Comparison of ENCODE assay signal across 7 mouse cellular contexts in the genomic region with DNA sequence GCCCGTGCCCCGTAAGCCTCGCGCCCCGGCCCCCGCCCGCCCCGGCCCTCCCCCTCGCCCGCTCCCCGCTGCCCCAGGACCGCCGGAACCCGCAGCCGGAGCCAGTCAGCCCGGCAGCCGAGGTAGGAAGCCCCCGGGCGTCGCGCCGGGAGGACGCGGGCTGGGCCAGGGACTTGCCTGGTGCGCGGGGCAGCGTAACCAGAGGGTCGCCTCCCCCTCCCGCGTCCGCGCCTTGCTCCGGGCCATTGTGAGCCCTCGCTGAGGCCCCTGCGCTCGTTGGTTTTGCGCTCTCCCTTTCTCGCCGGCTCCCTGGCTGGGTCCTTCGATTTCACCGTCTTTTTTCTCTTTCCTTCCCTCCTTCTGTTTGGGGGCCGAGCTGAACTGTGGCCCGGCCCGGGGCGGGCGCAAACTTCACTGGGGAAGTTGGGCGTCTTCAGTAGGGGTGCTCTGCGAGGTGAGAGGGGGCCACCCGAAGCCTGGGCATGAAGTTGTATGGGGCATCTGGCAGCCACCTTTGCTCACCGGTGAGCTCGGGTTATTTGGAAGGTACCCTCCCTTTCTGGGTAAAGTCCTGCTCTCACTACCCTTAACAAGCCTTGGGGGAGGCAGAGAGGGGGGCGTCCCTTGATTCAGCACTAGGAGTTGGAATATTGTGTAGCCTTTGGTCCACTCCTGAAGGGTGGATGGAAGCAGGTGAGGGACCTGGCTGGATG. TPM values are rescaled to one million over a fixed set of nuclear protein-coding genes. Genes with fewer than 3 reads are reported as not detected.
DNase-seq lines count a peak whose midpoint lies in the region; ATAC-seq and TF ChIP-seq lines count a peak whose summit lies in the region.

No protein-coding gene starts in this region.

- peak overlapping the region; percentile 95 for H3K27ac ChIP-seq in lung, embryonic 15.5 days
- H3K27ac ChIP-seq in bone marrow, adult 2 months (ENCODE audit: control insufficient read depth, insufficient read depth, low read depth, low read length, poor library complexity) = peak overlapping the region; percentile 39; the same call in 1 of the 2 replicates
- H3K27ac ChIP-seq in forebrain, embryonic 14.5 days (ENCODE audit: low read depth, low read length) = peak overlapping the region; percentile 93
- H3K27ac ChIP-seq in limb, embryonic 11.5 days (replicated peaks; ENCODE audit: low read depth, low read length) = peak overlapping the region; percentile 85
- H3K27ac ChIP-seq in neural tube, embryonic 13.5 days (replicated peaks) = peak overlapping the region; percentile 97

- H3K4me2 ChIP-seq in lung, embryonic 15.5 days = peak overlapping the region; percentile 82
- H3K4me2 ChIP-seq in forebrain, embryonic 14.5 days (ENCODE audit: low read length) = peak overlapping the region; percentile 93
- peak overlapping the region; percentile 99 for H3K4me2 ChIP-seq in limb, embryonic 11.5 days (ENCODE audit: low read depth, severe bottlenecking)
- H3K4me2 ChIP-seq in neural tube, embryonic 13.5 days = peak overlapping the region; percentile 97

- no peak for DNase-seq in lung, postnatal 14 days
- DNase-seq in forebrain, embryonic 14.5 days (ENCODE audit: low spot score) = peak; percentile 61
- DNase-seq in limb, embryonic 11.5 days (ENCODE audit: low spot score) = peak; percentile 66
- DNase-seq in ovary, postnatal 36 days (ENCODE audit: low spot score) = no peak

- 0% methylated on average over 40 of the region's 52 CpGs for WGBS in lung, embryonic 15.5 days
- 1% methylated on average over 52 of the region's 52 CpGs for WGBS in bone marrow, adult 2 months
- WGBS in forebrain, embryonic 14.5 days = under 1% methylated on average over 34 of the region's 52 CpGs
- under 1% methylated on average over 46 of the region's 52 CpGs for WGBS in limb, embryonic 11.5 days
- WGBS in neural tube, embryonic 13.5 days = 1% methylated on average over 35 of the region's 52 CpGs

- no peaks in the 10 kb centered on the region for H3K27me3 ChIP-seq in lung, embryonic 15.5 days
- H3K27me3 ChIP-seq in forebrain, embryonic 14.5 days (replicated peaks; ENCODE audit: control insufficient read depth, insufficient read depth, low read length) = no peaks in the 10 kb centered on the region
- no peaks in the 10 kb centered on the region for H3K27me3 ChIP-seq in limb, embryonic 11.5 days (ENCODE audit: control insufficient read depth, insufficient read depth, low read length)
- H3K27me3 ChIP-seq in neural tube, embryonic 13.5 days = no peaks in the 10 kb centered on the region

- peaks cover 14% of the 10 kb centered on the region; the same call in 1 of the 2 replicates for H3K36me3 ChIP-seq in lung, embryonic 15.5 days
- 0 out of 2 replicates have a peak, but pooled peaks cover 3% of the 10 kb centered on the region for H3K36me3 ChIP-seq in forebrain, embryonic 14.5 days (ENCODE audit: control insufficient read depth, insufficient read depth, low read length)
- no peaks in the 10 kb centered on the region for H3K36me3 ChIP-seq in limb, embryonic 11.5 days (ENCODE audit: control insufficient read depth, insufficient read depth, low read length)
- H3K36me3 ChIP-seq in neural tube, embryonic 13.5 days = peaks cover 9% of the 10 kb centered on the region

- no peak for TF ChIP-seq CTCF in bone marrow, adult 2 months (IDR thresholded peaks at IDR 0.05; ENCODE audit: control insufficient read depth, insufficient read depth, low read length)

- ATAC-seq in lung, embryonic 15.5 days (ENCODE audit: borderline replicate concordance, extremely low read depth, low FRiP score, low TSS enrichment) = peak; percentile 20; the same call in 1 of the 2 replicates
- ATAC-seq in forebrain, embryonic 14.5 days = peak; percentile 66
- ATAC-seq in limb, embryonic 11.5 days (ENCODE audit: insufficient number of reproducible peaks, low FRiP score, low TSS enrichment, low read depth) = peak; percentile 0; the same call in 1 of the 2 replicates
- ATAC-seq in neural tube, embryonic 13.5 days (ENCODE audit: low read depth) = peak; percentile 52

- TF ChIP-seq POLR2A in bone marrow, adult 2 months (IDR thresholded peaks at IDR 0.05; ENCODE audit: borderline replicate concordance, control insufficient read depth, low read depth, low read length) = no peak

- peaks cover 68% of the 10 kb centered on the region for H3K4me1 ChIP-seq in lung, embryonic 15.5 days
- H3K4me1 ChIP-seq in bone marrow, adult 2 months (ENCODE audit: control insufficient read depth, insufficient read depth, low read length) = no peaks in the 10 kb centered on the region
- peaks cover 42% of the 10 kb centered on the region for H3K4me1 ChIP-seq in forebrain, embryonic 14.5 days (ENCODE audit: control insufficient read depth, insufficient read depth, low read length)
- H3K4me1 ChIP-seq in limb, embryonic 11.5 days (ENCODE audit: control insufficient read depth, insufficient read depth, low read length) = peaks cover 57% of the 10 kb centered on the region
- H3K4me1 ChIP-seq in neural tube, embryonic 13.5 days (replicated peaks) = peaks cover 73% of the 10 kb centered on the region

- no peaks in the 10 kb centered on the region for H3K9me3 ChIP-seq in lung, embryonic 15.5 days
- no peaks in the 10 kb centered on the region for H3K9me3 ChIP-seq in forebrain, embryonic 14.5 days (replicated peaks; ENCODE audit: control insufficient read depth, low read length)
- H3K9me3 ChIP-seq in limb, embryonic 11.5 days (ENCODE audit: control insufficient read depth, low read length) = no peaks in the 10 kb centered on the region
- H3K9me3 ChIP-seq in neural tube, embryonic 13.5 days = no peaks in the 10 kb centered on the region

- H3K4me3 ChIP-seq in lung, embryonic 15.5 days = peak overlapping the region; percentile 84
- peak overlapping the region; percentile 29 for H3K4me3 ChIP-seq in bone marrow, adult 2 months (replicated peaks; ENCODE audit: control insufficient read depth, low read depth, low read length)
- peak overlapping the region; percentile 73 for H3K4me3 ChIP-seq in forebrain, embryonic 14.5 days (ENCODE audit: low read depth, low read length)
- H3K4me3 ChIP-seq in limb, embryonic 11.5 days (ENCODE audit: low read depth, low read length) = peak overlapping the region; percentile 64
- peak overlapping the region; percentile 87 for H3K4me3 ChIP-seq in neural tube, embryonic 13.5 days

- H3K9ac ChIP-seq in lung, embryonic 15.5 days = peak overlapping the region; percentile 90
- peak overlapping the region; percentile 90 for H3K9ac ChIP-seq in forebrain, embryonic 14.5 days (ENCODE audit: low read length)
- peak overlapping the region; percentile 77 for H3K9ac ChIP-seq in limb, embryonic 11.5 days (ENCODE audit: low read length)
- peak overlapping the region; percentile 98 for H3K9ac ChIP-seq in neural tube, embryonic 13.5 days

RNA-seq across cellular contexts. Expression of gene Glis2, which starts 0.5 kb away (rescaled TPM):
- 18.5 and 24.0 TPM in 2 replicates for polyA plus RNA-seq in lung, embryonic 15.5 days (2015; fragmentation: Nextera tagmentation; extraction: Ambion mirVana)
- 1.2 and 4.9 TPM in 2 replicates for polyA plus RNA-seq in bone marrow, adult 2 months (2011; ENCODE audit: insufficient read depth, insufficient read length, low replicate concordance, missing spikeins)
- polyA plus RNA-seq in forebrain, embryonic 14.5 days (2014; fragmentation: Nextera tagmentation; extraction: Ambion mirVana) = 9.0 and 10.0 TPM in 2 replicates
- polyA plus RNA-seq in limb, embryonic 11.5 days (2014; fragmentation: Nextera tagmentation; extraction: Ambion mirVana) = 26.2 and 27.4 TPM in 2 replicates
- 22.2 and 28.8 TPM in 2 replicates for polyA plus RNA-seq in neural tube, embryonic 13.5 days (2015; fragmentation: Nextera tagmentation; extraction: Ambion mirVana)

RNA-seq across cellular contexts. Expression of gene Pam16, which starts 29.8 kb away (rescaled TPM):
- 93.8 and 94.6 TPM in 2 replicates for polyA plus RNA-seq in lung, embryonic 15.5 days (2015; fragmentation: Nextera tagmentation; extraction: Ambion mirVana)
- 19.7 and 52.5 TPM in 2 replicates for polyA plus RNA-seq in bone marrow, adult 2 months (2011; ENCODE audit: insufficient read depth, insufficient read length, low replicate concordance, missing spikeins)
- polyA plus RNA-seq in forebrain, embryonic 14.5 days (2014; fragmentation: Nextera tagmentation; extraction: Ambion mirVana) = 160 and 192 TPM in 2 replicates
- 107 and 115 TPM in 2 replicates for polyA plus RNA-seq in limb, embryonic 11.5 days (2014; fragmentation: Nextera tagmentation; extraction: Ambion mirVana)
- polyA plus RNA-seq in neural tube, embryonic 13.5 days (2015; fragmentation: Nextera tagmentation; extraction: Ambion mirVana) = 152 and 169 TPM in 2 replicates

RNA-seq across cellular contexts. Expression of gene Tfap4, which starts 35.3 kb away (rescaled TPM):
- polyA plus RNA-seq in lung, embryonic 15.5 days (2015; fragmentation: Nextera tagmentation; extraction: Ambion mirVana) = 18.4 and 19.6 TPM in 2 replicates
- polyA plus RNA-seq in bone marrow, adult 2 months (2011; ENCODE audit: insufficient read depth, insufficient read length, low replicate concordance, missing spikeins) = 5.5 and 10.2 TPM in 2 replicates
- polyA plus RNA-seq in forebrain, embryonic 14.5 days (2014; fragmentation: Nextera tagmentation; extraction: Ambion mirVana) = 9.1 and 12.0 TPM in 2 replicates
- polyA plus RNA-seq in limb, embryonic 11.5 days (2014; fragmentation: Nextera tagmentation; extraction: Ambion mirVana) = 34.7 and 35.3 TPM in 2 replicates
- 10.2 TPM in 2 replicates for polyA plus RNA-seq in neural tube, embryonic 13.5 days (2015; fragmentation: Nextera tagmentation; extraction: Ambion mirVana)

RNA-seq across cellular contexts. Expression of gene Vasn, which starts 44.8 kb away (rescaled TPM):
- polyA plus RNA-seq in lung, embryonic 15.5 days (2015; fragmentation: Nextera tagmentation; extraction: Ambion mirVana) = 25.1 and 25.9 TPM in 2 replicates
- 0.34 and 1.8 TPM in 2 replicates for polyA plus RNA-seq in bone marrow, adult 2 months (2011; ENCODE audit: insufficient read depth, insufficient read length, low replicate concordance, missing spikeins)
- polyA plus RNA-seq in forebrain, embryonic 14.5 days (2014; fragmentation: Nextera tagmentation; extraction: Ambion mirVana) = 2.1 and 2.8 TPM in 2 replicates
- 20.2 and 22.3 TPM in 2 replicates for polyA plus RNA-seq in limb, embryonic 11.5 days (2014; fragmentation: Nextera tagmentation; extraction: Ambion mirVana)
- polyA plus RNA-seq in neural tube, embryonic 13.5 days (2015; fragmentation: Nextera tagmentation; extraction: Ambion mirVana) = 6.7 TPM in 2 replicates

RNA-seq across cellular contexts. Expression of gene Dnaja3, which starts 44.8 kb away (rescaled TPM):
- 66.0 and 66.5 TPM in 2 replicates for polyA plus RNA-seq in lung, embryonic 15.5 days (2015; fragmentation: Nextera tagmentation; extraction: Ambion mirVana)
- polyA plus RNA-seq in bone marrow, adult 2 months (2011; ENCODE audit: insufficient read depth, insufficient read length, low replicate concordance, missing spikeins) = 10.6 and 11.7 TPM in 2 replicates
- 39.7 and 47.4 TPM in 2 replicates for polyA plus RNA-seq in forebrain, embryonic 14.5 days (2014; fragmentation: Nextera tagmentation; extraction: Ambion mirVana)
- polyA plus RNA-seq in limb, embryonic 11.5 days (2014; fragmentation: Nextera tagmentation; extraction: Ambion mirVana) = 56.5 and 59.1 TPM in 2 replicates
- 55.7 and 59.2 TPM in 2 replicates for polyA plus RNA-seq in neural tube, embryonic 13.5 days (2015; fragmentation: Nextera tagmentation; extraction: Ambion mirVana)

Comparison
In these comparisons a context has a peak if more than half of its experiments do, and no peak if none do; other contexts are left out.
1. ATAC-seq: peak in every context shown above with its lines; median percentile 66 in forebrain, embryonic 14.5 days; 52 in neural tube, embryonic 13.5 days; 20 in lung, embryonic 15.5 days; 0 in limb, embryonic 11.5 days.
2. H3K27ac ChIP-seq: peak in every context shown above with its lines; median percentile 97 in neural tube, embryonic 13.5 days; 95 in lung, embryonic 15.5 days; 93 in forebrain, embryonic 14.5 days; 85 in limb, embryonic 11.5 days; 39 in bone marrow, adult 2 months.
3. H3K4me3 ChIP-seq: peak in every context shown above with its lines; median percentile 87 in neural tube, embryonic 13.5 days; 84 in lung, embryonic 15.5 days; 73 in forebrain, embryonic 14.5 days; 64 in limb, embryonic 11.5 days; 29 in bone marrow, adult 2 months.
4. DNase-seq: peak in forebrain, embryonic 14.5 days (single experiment) and limb, embryonic 11.5 days (single experiment); none in lung, postnatal 14 days (single experiment) and ovary, postnatal 36 days (single experiment).
5. Peak in every context shown above with its lines, with median percentiles within 50 percentile points of each other: H3K4me2 ChIP-seq and H3K9ac ChIP-seq.